Mouse (Mus musculus) liver, embryonic 16.5 days (tissue): ENCODE measurements around the gene Atxn2. TPM values are rescaled to one million over a fixed set of nuclear protein-coding genes. Genes with fewer than 3 reads are reported as not detected.
"Not testable (repeated sequence)": the region's sequence is repeated elsewhere in the genome, so short reads cannot be mapped to it uniquely, and the experiment has no call there.

ENCODE experiments used
- ATAC-seq: fragments of 200-750 bp; cut with Nextera tagmentation; 2 replicates; pipeline ENCODE4 v1.8.0; 2017; ENCODE audit warnings: low read depth, mild to moderate bottlenecking, moderate number of reproducible peaks, moderate library complexity
- H3K27ac ChIP-seq: fragments of 300-500 bp; sonication (generic); 2 replicates; pipeline ENCODE4 v1.5.1; 2014; ENCODE audit warnings: mild to moderate bottlenecking, low read length
- H3K27me3 ChIP-seq: fragments of 300-500 bp; sonication (generic); 2 replicates; pipeline ENCODE4 v1.6.1; 2014; ENCODE audit warnings: low read depth, low read length, mixed read lengths; ENCODE audit not compliant: control insufficient read depth, insufficient read depth
- H3K36me3 ChIP-seq: fragments of 300-500 bp; sonication (generic); 2 replicates; pipeline ENCODE4 v1.6.1; 2014; ENCODE audit warnings: mild to moderate bottlenecking; ENCODE audit not compliant: control insufficient read depth, insufficient read depth
- H3K4me1 ChIP-seq: fragments of 300-500 bp; sonication (generic); 2 replicates; pipeline ENCODE4 v1.6.1; 2014; ENCODE audit warnings: low read depth, low read length, mixed read lengths; ENCODE audit not compliant: control insufficient read depth
- H3K4me2 ChIP-seq: fragments of 300-500 bp; sonication (generic); 2 replicates; pipeline ENCODE4 v1.6.1; 2014; ENCODE audit warnings: low read depth, low read length, mixed read lengths
- H3K4me3 ChIP-seq: fragments of 300-500 bp; sonication (generic); 2 replicates; pipeline ENCODE4 v1.5.1; 2014; ENCODE audit warnings: low read depth, mild to moderate bottlenecking, low read length
- H3K9ac ChIP-seq: fragments of 300-500 bp; sonication (generic); 2 replicates; pipeline ENCODE4 v1.6.1; 2014; ENCODE audit warnings: low read depth, low read length
- H3K9me3 ChIP-seq: fragments of 300-500 bp; sonication (generic); replicated peaks from 2 replicates; pipeline ENCODE4 v1.6.1; 2016; ENCODE audit warnings: low read length; ENCODE audit not compliant: control insufficient read depth
- WGBS: fragments of 180-500 bp; shearing (Covaris S2); extraction: QIAGEN DNeasy Blood & Tissue Kit; methylation state at CpG from one replicate; pipeline ENCODE4 v1.1.7; 2014; ENCODE audit not compliant: insufficient replicate concordance; 5-methylcytosine and 5-hydroxymethylcytosine counted together
- polyA plus RNA-seq: library from polyadenylated mRNA; unstranded; fragments of >200 nt; fragmentation: Nextera tagmentation; extraction: Ambion mirVana; gene quantifications from 2 replicates; pipeline ENCODE4 v1.2.1, GENCODE M21; 2015

The Atxn2 gene
- polyA plus RNA-seq, 1 experiment from 2014 or later = 14.6 TPM

DNA sequence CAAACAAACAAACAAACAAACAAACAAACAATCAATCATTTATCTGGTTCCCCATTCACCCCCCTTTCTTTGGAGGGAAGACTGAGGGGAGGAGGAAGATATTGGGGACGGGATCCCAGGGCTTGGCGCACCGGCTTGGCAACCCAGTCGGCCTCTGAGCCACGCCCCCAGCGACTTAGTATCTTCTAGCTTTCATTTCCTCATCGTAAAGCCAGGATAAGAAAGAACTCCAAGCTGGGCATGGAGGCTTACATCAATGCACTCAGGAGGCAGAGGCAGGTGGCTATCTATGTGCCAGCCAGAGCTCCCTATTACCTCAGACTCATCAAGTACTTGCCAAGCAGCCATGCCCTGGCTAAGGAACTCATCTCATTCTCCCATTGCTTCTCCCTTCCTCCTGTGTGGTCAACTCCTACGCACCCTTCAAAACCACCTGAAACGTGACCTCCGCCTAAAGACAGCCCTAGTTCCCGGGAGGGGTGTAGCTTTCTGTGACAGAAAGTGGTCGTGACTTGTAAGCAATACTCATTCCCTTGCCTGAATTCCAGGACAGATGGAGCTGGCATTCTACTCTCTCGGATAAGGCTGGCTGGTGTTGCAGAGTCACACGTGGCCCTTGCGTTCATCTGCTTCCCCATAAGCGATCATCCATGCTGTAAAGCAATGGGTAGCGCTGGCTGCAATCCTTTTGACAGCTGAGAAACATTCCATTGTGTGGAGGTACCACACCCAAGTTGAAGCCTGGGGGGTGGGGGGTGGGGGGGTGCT lies 132.2 kb downstream of the Atxn2 start:
- H3K4me3 ChIP-seq = peak overlapping the region; percentile 60
- ATAC-seq = no peak
- no peak overlapping the region for H3K9ac ChIP-seq
- H3K4me1 ChIP-seq = peaks cover 31% of the 10 kb centered on the region
- H3K4me2 ChIP-seq = peak overlapping the region; percentile 82
- no peaks in the 10 kb centered on the region for H3K9me3 ChIP-seq
- 10% methylated on average over 17 of the region's 17 CpGs for WGBS
- H3K36me3 ChIP-seq = no peaks in the 10 kb centered on the region
- H3K27ac ChIP-seq = no peak overlapping the region
- peaks cover 26% of the 10 kb centered on the region for H3K27me3 ChIP-seq

- Histone ChIP-seq H3K27me3 (peaks cover 19% of the 10 kb centered on the region), H3K27ac (no peak overlapping the region), H3K4me3 (no peak overlapping the region), H3K9me3 (no peaks in the 10 kb centered on the region), H3K36me3 (no peaks in the 10 kb centered on the region), H3K4me1 (peaks cover 30% of the 10 kb centered on the region), H3K4me2 (no peak overlapping the region), H3K9ac (no peak overlapping the region)
- 10% methylated on average over 4 of the region's 4 CpGs for WGBS
- no peak for ATAC-seq
Observed at GRCm38 (mm10) chr5:121845361-121845760, 134.2 kb downstream of the Atxn2 start.

GRCm38 (mm10) chr5:121846322-121846721 lies 135.2 kb downstream of the Atxn2 start:
- no peaks in the 10 kb centered on the region for H3K9me3 ChIP-seq
- H3K4me3 ChIP-seq = no peak overlapping the region
- H3K27me3 ChIP-seq = peaks cover 19% of the 10 kb centered on the region
- no peak for ATAC-seq
- no peaks in the 10 kb centered on the region for H3K36me3 ChIP-seq
- peaks cover 34% of the 10 kb centered on the region for H3K4me1 ChIP-seq
- H3K9ac ChIP-seq = no peak overlapping the region
- H3K4me2 ChIP-seq = no peak overlapping the region
- no peak overlapping the region for H3K27ac ChIP-seq
- 75% methylated on average over 11 of the region's 11 CpGs for WGBS

GRCm38 (mm10) chr5:121847269-121847668 lies 136.1 kb downstream of the Atxn2 start:
- not testable (repeated sequence) for H3K36me3 ChIP-seq, ATAC-seq, H3K27ac ChIP-seq, H3K4me2 ChIP-seq, H3K9ac ChIP-seq, H3K9me3 ChIP-seq, H3K4me3 ChIP-seq
- 51% methylated on average over 3 of the region's 3 CpGs for WGBS
- peaks cover 19% of the 10 kb centered on the region for H3K27me3 ChIP-seq
- H3K4me1 ChIP-seq = peaks cover 30% of the 10 kb centered on the region

GRCm38 (mm10) chr5:121848035-121848519 lies 136.9 kb downstream of the Atxn2 start:
- H3K9me3 ChIP-seq = no peaks in the 10 kb centered on the region
- H3K4me3 ChIP-seq = peak overlapping the region; percentile 84
- no peaks in the 10 kb centered on the region; the same call in 1 of the 2 replicates for H3K36me3 ChIP-seq
- peak overlapping the region; percentile 58 for H3K27ac ChIP-seq
- H3K27me3 ChIP-seq = peaks cover 19% of the 10 kb centered on the region
- H3K4me1 ChIP-seq = peaks cover 24% of the 10 kb centered on the region
- under 1% methylated on average over 17 of the region's 17 CpGs for WGBS
- ATAC-seq = peak; percentile 23; the same call in 1 of the 2 replicates
- H3K9ac ChIP-seq = peak overlapping the region; percentile 43
- peak overlapping the region; percentile 99 for H3K4me2 ChIP-seq

- peak; percentile 91 for ATAC-seq
- Histone ChIP-seq H3K4me1 (peaks cover 19% of the 10 kb centered on the region), H3K4me2 (peak within 1 kb of the TSS; percentile 99), H3K4me3 (peak within 1 kb of the TSS; percentile 84), H3K27me3 (peaks cover 16% of the 10 kb centered on the region), H3K27ac (peak within 1 kb of the TSS; percentile 58), H3K36me3 (no peaks in the 10 kb centered on the region; the same call in 1 of the 2 replicates), H3K9ac (peak within 1 kb of the TSS; percentile 78), H3K9me3 (no peaks in the 10 kb centered on the region)
- WGBS = under 1% methylated on average over 42 of the region's 42 CpGs
Observed at GRCm38 (mm10) chr5:121848743-121849142, 137.6 kb downstream of the Atxn2 start, which contains the start of gene Pheta1. Gene Pheta1, plus strand, starts transcription at chr5:121848984.

DNA sequence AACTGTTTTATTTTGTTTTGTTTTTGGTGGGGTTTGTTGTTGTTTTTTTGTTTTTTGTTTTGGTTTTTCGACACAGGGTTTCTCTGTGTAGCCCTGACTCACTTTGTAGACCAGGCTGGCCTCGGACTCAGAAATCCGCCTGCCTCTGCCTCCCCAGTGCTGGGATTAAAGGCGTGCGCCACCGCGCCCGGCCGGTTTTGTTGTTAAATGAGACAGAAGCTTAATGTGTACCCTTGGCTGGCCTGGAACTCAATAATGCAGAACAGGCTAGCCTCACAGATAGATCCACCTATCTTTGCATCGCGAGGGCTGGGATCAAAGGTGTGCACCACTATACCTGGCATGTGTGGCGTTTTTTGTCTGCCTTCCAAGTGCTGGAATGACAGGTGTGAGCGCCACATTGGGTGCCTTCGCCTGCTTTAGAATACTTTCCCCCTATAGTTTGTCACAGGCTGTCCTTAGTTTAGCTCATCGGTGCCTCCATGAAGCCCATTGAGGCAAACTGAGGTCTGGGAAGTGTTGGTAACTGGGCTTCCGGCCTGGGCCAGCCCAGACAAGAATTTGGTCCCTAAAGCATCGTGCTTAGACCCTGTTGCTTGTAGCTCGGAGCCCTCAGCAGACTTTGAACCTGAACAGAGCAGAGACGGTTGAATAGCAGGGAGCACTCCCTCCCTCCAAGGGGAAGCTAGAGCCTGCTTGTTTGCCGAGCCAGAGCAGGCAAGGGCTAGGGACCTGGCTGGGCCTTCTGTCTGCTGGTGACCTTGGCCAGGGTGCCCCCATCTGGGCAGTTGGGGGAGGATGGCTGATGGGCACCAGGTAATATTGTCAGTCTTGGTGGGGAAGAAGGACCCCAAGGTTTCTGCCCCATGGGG lies 138.6 kb downstream of the Atxn2 start:
- Histone ChIP-seq H3K9me3 (no peaks in the 10 kb centered on the region), H3K36me3 (no peaks in the 10 kb centered on the region; the same call in 1 of the 2 replicates), H3K27ac (peak overlapping the region; percentile 41; the same call in 1 of the 2 replicates), H3K4me2 (peak overlapping the region; percentile 99), H3K4me3 (peak overlapping the region; percentile 84), H3K9ac (no peak overlapping the region), H3K4me1 (peaks cover 19% of the 10 kb centered on the region), H3K27me3 (peaks cover 8% of the 10 kb centered on the region)
- ATAC-seq = no peak
- WGBS = 45% methylated on average over 20 of the region's 20 CpGs

- 61% methylated on average over 9 of the region's 9 CpGs for WGBS
- no peaks in the 10 kb centered on the region for H3K27me3 ChIP-seq
- no peaks in the 10 kb centered on the region for H3K9me3 ChIP-seq
- H3K4me1 ChIP-seq = peaks cover 15% of the 10 kb centered on the region
- H3K4me2 ChIP-seq = no peak overlapping the region
- H3K4me3 ChIP-seq = no peak overlapping the region
- H3K9ac ChIP-seq = no peak overlapping the region
- peak; percentile 83 for ATAC-seq
- H3K27ac ChIP-seq = peak overlapping the region; percentile 39
- H3K36me3 ChIP-seq = no peaks in the 10 kb centered on the region; the same call in 1 of the 2 replicates
Observed at GRCm38 (mm10) chr5:121853368-121854051, 142.4 kb downstream of the Atxn2 start.
